Mouse (Mus musculus) kidney, postnatal 14 days (tissue): Measurements from ENCODE around the gene Tex2.
"Not testable (repeated sequence)": the region's sequence is repeated elsewhere in the genome, so short reads cannot be mapped to it uniquely, and the experiment has no call there.

Experiments used
- DNase-seq: peaks from one replicate; pipeline ENCODE4 v3.0.0; 2022; ENCODE audit warnings: mixed read lengths

Tex2 gene

GRCm38 (mm10) chr11:106503425-106503717 lies 109.9 kb downstream of the Tex2 start:
- DNase-seq, result no peak

DNA sequence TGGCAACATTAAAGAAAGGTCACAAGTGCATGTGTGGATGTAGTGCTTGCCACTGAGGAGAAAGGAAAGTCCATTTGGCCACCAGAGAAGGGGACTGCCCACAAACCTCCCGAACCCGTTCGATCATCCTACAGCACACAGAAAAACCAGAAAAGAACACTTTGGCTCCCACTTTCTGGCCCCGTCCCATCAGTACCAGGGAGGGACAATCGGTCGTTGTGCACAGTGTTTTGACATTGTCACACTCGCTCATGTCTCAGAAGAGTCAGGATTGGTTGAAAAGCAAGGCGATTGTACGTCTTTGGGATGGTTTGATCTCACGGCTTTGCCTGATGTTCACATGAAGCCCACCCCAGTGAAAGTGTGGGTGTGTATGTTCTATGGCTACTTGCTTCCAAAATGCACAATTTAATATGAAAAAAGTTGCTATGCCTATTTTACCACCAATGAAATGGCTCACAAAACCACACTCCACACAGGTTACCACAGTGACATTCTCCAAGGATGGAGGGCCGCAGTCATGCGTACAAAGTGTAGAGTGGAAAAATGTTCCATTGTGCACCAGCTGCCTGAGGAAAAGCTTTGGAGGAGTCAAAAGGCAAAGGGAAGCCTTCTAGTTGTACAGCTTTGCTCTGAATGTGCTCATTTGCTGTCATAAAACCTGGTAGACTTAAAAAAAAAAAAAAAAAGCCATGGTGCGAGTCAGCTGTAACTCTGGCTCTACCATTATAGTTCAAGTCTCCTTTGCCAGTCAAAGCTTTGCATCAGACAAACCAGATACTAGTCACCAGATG lies 110.4 kb downstream of the Tex2 start:
- DNase-seq, result no peak

DNA sequence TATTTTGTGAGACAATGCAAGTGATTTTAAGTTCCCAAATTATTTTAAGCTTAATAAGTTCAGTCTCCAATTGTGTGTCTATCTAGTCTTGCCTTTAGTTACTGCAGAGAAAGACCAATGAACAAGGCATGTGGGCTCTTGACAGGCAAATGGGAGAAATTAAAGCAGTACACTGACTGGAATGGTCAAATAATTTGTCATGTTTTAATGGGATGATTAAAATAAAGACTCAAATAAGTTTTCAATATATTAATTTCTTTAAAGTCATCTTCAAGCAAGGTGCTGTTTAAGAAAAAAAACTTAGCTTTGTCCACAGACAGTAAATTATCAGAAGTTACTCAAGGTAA lies 111.1 kb downstream of the Tex2 start:
- DNase-seq, result no peak

DNA sequence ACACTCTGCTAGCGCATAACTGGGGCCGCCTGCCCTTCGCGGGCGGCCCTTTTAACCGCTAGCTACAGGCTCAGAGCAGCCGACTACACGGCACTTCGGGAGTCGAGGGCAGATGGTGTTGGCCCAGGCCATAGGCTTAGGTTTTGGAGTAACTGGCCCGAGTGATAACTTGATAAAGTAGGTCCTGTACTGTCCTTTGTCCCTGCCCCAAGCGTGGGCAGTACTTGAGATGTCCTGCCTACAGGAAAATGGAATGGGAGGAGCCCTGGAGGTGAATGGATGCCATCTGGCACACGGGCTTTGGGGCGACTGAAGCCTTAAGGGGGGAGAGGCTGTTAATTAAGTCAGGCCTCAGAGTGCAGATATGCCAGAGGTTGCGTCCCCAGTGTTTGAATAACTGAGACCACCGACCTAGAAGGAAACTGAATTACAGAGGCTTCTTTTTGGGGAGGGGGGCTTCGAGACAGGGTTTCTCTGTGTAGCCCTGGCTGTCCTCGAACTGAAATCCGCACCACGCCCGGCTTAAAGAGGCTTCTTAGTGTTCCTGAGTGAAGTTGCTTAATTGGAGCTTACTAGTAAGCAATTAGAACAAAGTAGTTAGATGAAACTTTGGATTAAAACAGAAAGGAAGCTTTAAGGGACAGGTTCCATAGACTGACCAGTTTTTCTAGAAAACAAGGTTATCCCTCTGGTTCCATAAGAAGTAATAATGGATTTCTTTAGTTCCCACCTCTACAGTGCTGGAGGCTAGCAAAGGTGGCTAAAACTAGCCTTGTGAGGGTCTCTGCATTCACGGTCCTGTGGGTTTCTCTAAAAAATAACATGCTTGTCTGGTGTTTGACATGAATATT lies 111.7 kb downstream of the Tex2 start:
- peak; percentile 81 for DNase-seq

GRCm38 (mm10) chr11:106500393-106501307 lies 112.6 kb downstream of the Tex2 start:
- DNase-seq, result peak; percentile 97

GRCm38 (mm10) chr11:106498739-106499379 lies 114.4 kb downstream of the Tex2 start:
- no peak for DNase-seq

DNA sequence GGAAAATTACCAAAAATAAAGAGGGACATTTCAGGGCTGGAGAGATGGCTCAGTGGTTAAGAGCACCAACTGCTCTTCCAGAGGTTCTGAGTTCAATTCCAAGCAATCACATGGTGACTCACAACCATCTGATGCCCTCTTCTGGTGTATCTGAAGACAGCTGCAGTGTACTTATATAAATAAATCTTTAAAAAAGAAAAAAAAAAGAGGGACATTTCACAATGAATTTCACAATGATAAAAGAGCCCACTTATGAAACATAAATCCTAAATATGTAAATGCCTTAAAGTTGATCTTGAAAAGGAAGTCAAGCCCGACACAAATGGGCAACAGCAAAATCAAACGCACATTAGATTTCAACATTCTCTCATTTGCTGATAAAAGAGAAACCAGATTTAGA lies 115.3 kb downstream of the Tex2 start:
- DNase-seq, result no peak

DNA sequence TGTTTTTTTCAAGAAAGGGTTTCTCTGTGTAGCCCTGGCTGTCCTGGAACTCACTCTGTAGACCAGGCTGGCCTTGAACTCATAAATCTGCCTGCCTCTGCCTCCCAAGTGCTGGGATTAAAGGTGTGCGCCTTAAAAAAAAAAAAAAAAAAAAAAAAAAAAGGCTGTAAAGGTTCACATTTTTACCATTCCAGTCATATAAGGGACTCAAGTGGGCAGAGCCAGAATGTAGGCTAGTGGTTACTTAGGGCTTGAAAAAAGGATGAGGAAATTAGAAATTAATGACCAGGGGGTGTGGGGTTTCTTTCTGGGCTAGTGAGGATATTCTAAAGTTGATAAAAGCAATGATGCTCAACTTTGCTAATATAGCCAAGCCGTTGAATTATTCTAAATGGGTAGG lies 116.2 kb downstream of the Tex2 start:
- not testable (repeated sequence) for DNase-seq

- DNase-seq, result no peak
Observed at GRCm38 (mm10) chr11:106492984-106493669, 120.1 kb downstream of the Tex2 start.

- DNase-seq, result peak; percentile 81
Observed at GRCm38 (mm10) chr11:106491393-106491792, 121.8 kb downstream of the Tex2 start.

GRCm38 (mm10) chr11:106490600-106490999 lies 122.6 kb downstream of the Tex2 start:
- not testable (repeated sequence) for DNase-seq

DNA sequence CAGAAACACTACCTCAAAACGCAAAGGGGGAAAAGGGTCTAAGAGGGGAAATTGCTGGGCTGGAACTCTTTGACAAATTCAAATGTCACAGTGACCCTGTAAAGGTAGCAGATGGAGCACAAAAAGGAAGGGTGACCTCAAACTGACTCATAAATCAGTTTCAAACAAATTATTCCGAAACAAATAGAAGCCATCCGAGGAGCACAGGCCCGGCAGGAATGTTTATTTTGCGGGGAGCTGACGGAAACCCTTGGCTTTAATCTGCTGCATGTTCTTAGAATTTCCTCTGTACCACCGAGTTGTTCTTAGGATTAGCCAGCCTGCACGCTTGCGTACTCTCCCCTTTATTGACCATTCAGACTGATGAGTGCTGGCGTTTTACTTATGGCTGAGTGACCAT lies 123.2 kb downstream of the Tex2 start:
- DNase-seq, result no peak

DNA sequence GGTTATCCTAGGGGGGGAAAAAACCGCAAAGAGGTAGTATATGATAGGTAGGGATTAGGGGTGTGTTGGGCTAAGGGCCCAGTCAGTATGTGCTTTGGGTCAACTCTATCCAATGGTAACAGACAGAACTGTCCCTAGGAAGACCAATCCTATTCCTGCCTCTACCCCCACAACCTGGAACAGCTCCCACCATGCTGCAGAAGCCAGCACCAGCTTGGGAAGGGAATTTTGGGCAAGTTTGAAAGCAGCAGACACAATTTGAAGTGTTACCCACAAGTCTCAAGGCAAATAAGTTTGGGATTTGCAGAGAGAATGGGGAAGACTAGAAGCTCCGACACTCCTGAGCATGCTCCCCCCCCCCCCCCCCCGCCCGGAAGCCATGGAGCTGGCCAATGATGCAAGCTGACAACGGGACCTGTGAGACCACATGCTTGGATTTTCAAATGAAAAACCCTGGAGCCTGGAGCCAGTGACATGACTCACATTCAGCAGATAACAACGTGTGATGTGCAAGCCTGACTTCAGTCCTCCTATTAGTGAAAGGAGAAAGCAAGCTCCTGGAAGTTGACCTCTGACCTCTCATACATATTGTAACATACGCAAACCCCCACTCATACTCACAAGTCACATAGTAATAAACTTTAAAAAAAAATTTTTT lies 124.1 kb downstream of the Tex2 start:
- no peak for DNase-seq

DNA sequence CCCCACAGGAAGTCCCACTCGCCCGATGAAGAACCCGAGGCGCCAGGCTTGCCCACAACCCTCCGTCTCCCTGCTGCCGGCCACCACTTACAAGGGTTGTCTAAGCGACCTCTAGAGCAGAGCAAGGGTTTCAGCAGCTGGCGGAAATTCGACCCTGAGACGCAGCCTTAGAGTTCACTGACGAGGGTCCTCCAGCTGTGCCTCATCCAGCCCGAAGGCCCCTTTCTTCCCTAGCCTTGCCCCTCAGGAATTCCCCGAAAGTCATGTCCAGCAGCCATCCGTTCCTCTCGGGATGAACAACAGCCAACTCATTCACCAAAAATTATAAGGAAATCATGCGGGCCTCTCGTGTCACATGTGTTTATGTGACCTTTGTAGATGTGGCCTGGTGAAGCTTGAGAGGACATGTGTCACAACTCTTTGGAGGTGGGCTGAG lies 125.1 kb downstream of the Tex2 start:
- no peak for DNase-seq

- DNase-seq, result peak; percentile 96
Observed at GRCm38 (mm10) chr11:106487733-106488115, 125.5 kb downstream of the Tex2 start, which contains the start of gene Ern1. Gene Ern1 (minus strand): TSS chr11:106487852.

- DNase-seq, result peak; percentile 76
Observed at GRCm38 (mm10) chr11:106486866-106487732, 126.1 kb downstream of the Tex2 start.

- DNase-seq, result no peak
Observed at GRCm38 (mm10) chr11:106486042-106486865, 127.0 kb downstream of the Tex2 start.

GRCm38 (mm10) chr11:106485611-106486010 lies 127.6 kb downstream of the Tex2 start:
- no peak for DNase-seq

DNA sequence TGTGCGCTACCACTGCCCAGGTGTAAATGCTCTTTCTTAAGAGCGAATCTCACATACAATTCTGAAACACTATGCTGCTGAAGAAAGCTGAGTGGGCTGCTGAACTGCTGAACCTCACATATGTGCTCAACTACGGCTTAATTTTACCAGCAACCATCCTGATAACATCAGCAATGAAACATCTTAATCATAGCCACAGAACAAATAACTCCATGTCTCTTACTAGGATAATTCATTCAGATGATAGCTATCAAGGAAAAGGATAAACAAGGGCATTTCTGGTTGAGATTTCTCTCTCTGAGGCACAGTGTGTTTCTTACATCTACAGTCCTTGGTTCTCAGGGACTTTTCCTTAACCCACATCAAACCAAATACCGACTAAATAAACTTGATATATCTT lies 128.3 kb downstream of the Tex2 start:
- no peak for DNase-seq
